Mouse (Mus musculus): Measurements from ENCODE around the gene Spire2.

- TF ChIP-seq POLR2A (IDR thresholded peaks at IDR 0.05; ENCODE audit: borderline replicate concordance, extremely low read depth, insufficient read depth, insufficient read length, poor library complexity, severe bottlenecking): no peak
- TF ChIP-seq CTCF (IDR thresholded peaks at IDR 0.05; ENCODE audit: borderline replicate concordance, extremely low read depth, insufficient read depth, insufficient read length): no peak
These were observed 2.6 kb upstream of the Spire2 start for GRCm38 (mm10) chr8:123329961-123330360.

Measured in brain, embryonic 14.5 days (tissue).